Mouse (Mus musculus) small intestine, adult 2 months (tissue): ENCODE measurements at regions not wholly inside any gene's neighbourhood (a gene's known extent, or its start where the extent isn't known, plus 50 kb on each side); places are given as distances from the start of the nearest gene placed in this dataset.

ENCODE experiments used
- H3K27ac ChIP-seq: fragments of 200-500 bp; 2 replicates; pipeline ENCODE4 v1.5.1; 2012; ENCODE audit warnings: low read depth, low read length, control low read depth, inconsistent platforms; ENCODE audit not compliant: insufficient read depth
- H3K27me3 ChIP-seq: fragments of 200-500 bp; 2 replicates; pipeline ENCODE4 v1.6.1; 2012; ENCODE audit warnings: mild to moderate bottlenecking, moderate library complexity, low read length, inconsistent platforms; ENCODE audit not compliant: control insufficient read depth, insufficient read depth
- H3K36me3 ChIP-seq: fragments of 200-500 bp; 2 replicates; pipeline ENCODE4 v1.6.1; 2012; ENCODE audit warnings: mild to moderate bottlenecking, low read length, control low read depth, inconsistent platforms; ENCODE audit not compliant: control insufficient read depth, insufficient read depth
- H3K4me1 ChIP-seq: fragments of 200-500 bp; 2 replicates; pipeline ENCODE4 v1.6.1; 2012; ENCODE audit warnings: low read length, inconsistent platforms, mixed read lengths; ENCODE audit not compliant: control insufficient read depth, insufficient read depth, insufficient read length
- H3K4me3 ChIP-seq: fragments of 200-500 bp; 2 replicates; pipeline ENCODE4 v1.5.1; 2012; ENCODE audit warnings: low read depth, mild to moderate bottlenecking, control low read depth, inconsistent platforms, low read length, moderate library complexity
- CTCF ChIP-seq: fragments of 200-500 bp; IDR thresholded peaks from 2 replicates; pipeline ENCODE4 v1.5.1; 2012; ENCODE audit warnings: low read depth, mild to moderate bottlenecking, control low read depth, inconsistent platforms, low read length, moderate library complexity, mixed read lengths; ENCODE audit not compliant: insufficient replicate concordance, insufficient read length; ENCODE audit errors: extremely low read depth
- POLR2A ChIP-seq: fragments of 200-500 bp; IDR thresholded peaks from 2 replicates; pipeline ENCODE4 v1.6.1; 2012; ENCODE audit warnings: low read depth, mild to moderate bottlenecking, control low read depth, inconsistent platforms, low read length, moderate library complexity
- WGBS: fragments of 180-500 bp; shearing (Covaris S2); methylation state at CpG from one replicate; pipeline ENCODE4 v1.1.7; 2018; 5-methylcytosine and 5-hydroxymethylcytosine counted together

DNA sequence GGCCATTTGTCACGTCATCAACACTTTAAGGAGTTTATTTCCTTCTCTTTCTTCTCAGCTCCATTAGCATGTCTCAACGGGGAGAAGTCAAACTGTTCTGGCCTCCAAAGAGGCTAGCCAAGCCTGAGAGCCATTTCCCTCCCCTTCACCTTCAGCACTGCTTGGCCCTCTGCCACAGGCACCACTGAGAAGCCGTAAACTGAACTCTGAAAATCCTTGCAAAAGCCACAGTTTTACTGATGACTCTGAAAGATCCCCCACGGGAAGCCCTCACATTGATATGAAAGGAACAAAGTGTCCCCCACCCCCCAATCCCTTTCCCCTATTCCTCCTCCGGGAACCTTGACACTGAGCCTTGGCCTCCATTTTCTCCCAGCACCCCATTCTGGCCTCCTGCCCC, 188.1 kb upstream of the Arid1b start:
- WGBS = 53% methylated on average over 5 of the region's 5 CpGs
- Histone ChIP-seq H3K27me3 (no peaks in the 10 kb centered on the region), H3K4me3 (no peak overlapping the region), H3K4me1 (no peaks in the 10 kb centered on the region), H3K36me3 (no peaks in the 10 kb centered on the region), H3K27ac (no peak overlapping the region)
- TF ChIP-seq CTCF (no peak), POLR2A (no peak)

- no peak overlapping the region for H3K27ac ChIP-seq
- 72% methylated on average over 3 of the region's 3 CpGs for WGBS
- no peak overlapping the region for H3K4me3 ChIP-seq
- H3K27me3 ChIP-seq = no peaks in the 10 kb centered on the region
- H3K4me1 ChIP-seq = no peaks in the 10 kb centered on the region
- no peak for TF ChIP-seq POLR2A
- no peaks in the 10 kb centered on the region for H3K36me3 ChIP-seq
These were observed 185.2 kb upstream of the Arid1b start for GRCm38 (mm10) chr17:4808926-4809325.

- TF ChIP-seq CTCF (no peak), POLR2A (no peak)
- 75% methylated on average over 3 of the region's 3 CpGs for WGBS
- no peaks in the 10 kb centered on the region for H3K27me3 ChIP-seq
These were observed 180.9 kb upstream of the Arid1b start for GRCm38 (mm10) chr17:4813232-4813631.

GRCm38 (mm10) chr17:4813666-4814065, 180.5 kb upstream of the Arid1b start:
- Histone ChIP-seq H3K36me3 (no peaks in the 10 kb centered on the region), H3K4me1 (no peaks in the 10 kb centered on the region), H3K27ac (no peak overlapping the region), H3K27me3 (no peaks in the 10 kb centered on the region), H3K4me3 (no peak overlapping the region)
- WGBS = 42% methylated on average over 6 of the region's 6 CpGs
- TF ChIP-seq CTCF (no peak), POLR2A (no peak)

More at GRCm38 (mm10) chr17:4813232-4813631, 180.9 kb upstream of the Arid1b start:
- no peak overlapping the region for H3K27ac ChIP-seq
- H3K4me1 ChIP-seq = no peaks in the 10 kb centered on the region
- no peak overlapping the region for H3K4me3 ChIP-seq
- H3K36me3 ChIP-seq = no peaks in the 10 kb centered on the region

DNA sequence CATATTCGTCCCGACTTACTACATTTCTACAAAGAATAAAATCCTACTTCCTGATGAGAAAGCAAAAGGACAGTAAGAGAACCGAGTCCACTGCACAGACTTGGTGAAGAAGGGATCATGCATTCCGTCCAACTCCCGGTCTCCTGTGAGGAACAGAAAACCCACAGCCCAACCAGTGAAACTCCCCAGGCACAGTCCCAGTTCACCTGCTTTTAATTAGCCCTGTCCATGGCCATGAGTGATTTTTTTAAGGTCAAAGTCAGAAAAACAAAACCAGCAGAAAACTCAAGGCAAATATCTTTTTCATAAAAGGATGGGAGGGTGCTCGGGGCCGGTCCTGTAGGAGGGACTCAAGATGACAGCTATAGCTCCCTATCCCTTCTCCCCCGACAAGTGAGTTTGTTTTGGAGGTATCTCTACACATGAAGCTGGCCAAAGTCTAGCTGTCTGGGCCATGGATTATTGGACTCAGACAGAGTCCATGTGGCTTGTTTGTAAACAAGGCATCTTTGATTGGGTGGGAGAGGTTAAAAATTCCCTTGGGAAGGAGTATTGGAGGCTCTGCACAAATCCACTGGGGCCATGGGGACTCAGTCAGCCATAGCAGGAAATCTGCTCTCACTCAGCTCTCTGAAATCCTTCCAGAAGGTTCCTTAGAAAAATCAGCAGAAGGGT, 168.8 kb upstream of the Arid1b start:
- TF ChIP-seq CTCF = no peak
- TF ChIP-seq POLR2A = no peak
- no peaks in the 10 kb centered on the region for H3K36me3 ChIP-seq

DNA sequence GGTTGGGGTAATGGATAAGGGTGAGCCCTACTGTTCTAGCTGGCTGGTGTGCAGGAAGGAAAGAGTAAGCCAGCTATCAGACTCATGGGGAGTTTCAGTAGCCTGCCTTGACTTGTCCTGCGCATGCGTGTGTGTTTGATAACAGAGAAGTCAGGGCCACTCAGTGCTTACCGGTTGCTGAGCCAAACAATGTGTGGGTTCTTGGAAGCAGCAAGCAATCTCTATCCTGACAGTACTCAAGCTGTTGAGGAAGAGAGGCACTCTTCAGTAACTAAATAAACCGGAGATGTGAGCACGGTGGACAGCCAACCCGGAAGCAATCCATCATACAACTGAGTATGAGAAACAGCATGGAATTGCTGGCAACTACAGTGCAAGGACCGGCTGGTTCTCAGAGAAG, 160.1 kb upstream of the Arid1b start:
- Histone ChIP-seq H3K36me3 (no peaks in the 10 kb centered on the region), H3K27ac (no peak overlapping the region), H3K4me1 (no peaks in the 10 kb centered on the region), H3K4me3 (no peak overlapping the region), H3K27me3 (no peaks in the 10 kb centered on the region)
- TF ChIP-seq POLR2A (no peak), CTCF (no peak)
- WGBS = 71% methylated on average over 7 of the region's 7 CpGs

More for the DNA sequence above, 168.8 kb upstream of the Arid1b start:
- H3K27me3 ChIP-seq = no peaks in the 10 kb centered on the region
- WGBS = 70% methylated on average over 8 of the region's 8 CpGs
- no peak overlapping the region for H3K4me3 ChIP-seq
- no peak overlapping the region for H3K27ac ChIP-seq
- H3K4me1 ChIP-seq = no peaks in the 10 kb centered on the region

DNA sequence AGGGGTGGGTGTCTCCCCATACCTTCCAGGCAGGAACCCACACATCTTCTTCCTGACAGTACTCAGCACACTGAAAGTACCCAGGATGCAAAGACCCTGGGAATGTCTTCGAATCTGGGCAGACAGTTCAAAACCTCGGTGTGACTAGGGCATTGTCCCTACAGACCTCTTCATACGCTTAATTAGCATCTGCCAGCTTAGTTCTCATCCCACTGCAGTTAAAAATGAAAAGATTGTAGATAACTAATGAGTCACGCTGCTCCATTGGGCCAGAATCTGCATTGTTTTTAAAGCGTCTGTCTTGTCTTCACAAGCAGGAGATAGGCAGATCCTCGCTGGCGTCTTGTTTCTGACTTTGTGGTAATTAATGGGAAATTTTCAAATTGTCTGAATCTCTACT, 159.6 kb upstream of the Arid1b start:
- TF ChIP-seq POLR2A (no peak), CTCF (no peak)
- Histone ChIP-seq H3K27me3 (no peaks in the 10 kb centered on the region), H3K4me1 (no peaks in the 10 kb centered on the region), H3K36me3 (no peaks in the 10 kb centered on the region), H3K27ac (no peak overlapping the region), H3K4me3 (no peak overlapping the region)
- WGBS = 86% methylated on average over 7 of the region's 7 CpGs
